Mouse (Mus musculus): ENCODE measurements around the gene Ikzf1. TPM values are rescaled to one million over a fixed set of nuclear protein-coding genes. Genes with fewer than 3 reads are reported as not detected.

Gene Ikzf1
- 1 to 10 TPM; 1.8 to 2.0 TPM for total RNA-seq (2021)
- 1.7 and 3.7 TPM in 2 replicates for polyA plus RNA-seq (2012; rRNA removed)
- long read RNA-seq, full-length matches to known transcripts = 1 of 1 reads
- long read RNA-seq, partial matches to known transcripts = 0 of 1 reads
- long read RNA-seq, other reads (novel, unspliced or antisense) = 0 of 1 reads

- intact Hi-C loops (cut with DNase I) = no loop called here
- WGBS = 6% methylated on average over 76 of the region's 100 CpGs
- peak within 1 kb of the TSS; percentile 75 for H3K9ac ChIP-seq (ENCODE audit: low read depth, low read length)
Observed at GRCm38 (mm10) chr11:11684930-11685852, at the start of gene Ikzf1. Gene Ikzf1, plus strand, starts transcription at chr11:11685003.

GRCm38 (mm10) chr11:11644303-11644702, 40.5 kb upstream of the Ikzf1 start:
- no peaks in the 10 kb centered on the region for H3K36me3 ChIP-seq (ENCODE audit: control insufficient read depth, insufficient read depth, low read length)
- intact Hi-C loops (cut with DNase I) = no loop called here
- no peak for TF ChIP-seq EP300 (IDR thresholded peaks at IDR 0.05; ENCODE audit: insufficient read depth, low read depth, low read length)
- TF ChIP-seq CTCF (IDR thresholded peaks at IDR 0.05) = no peak
- no peak for TF ChIP-seq POLR2A (IDR thresholded peaks at IDR 0.05; ENCODE audit: insufficient read depth, low read depth, low read length)
- H3K4me1 ChIP-seq (ENCODE audit: control insufficient read depth, insufficient read depth, low read length) = no peaks in the 10 kb centered on the region
- H3K9ac ChIP-seq (ENCODE audit: low read depth, low read length) = no peak overlapping the region
- H3K27ac ChIP-seq = no peak overlapping the region
- H3K79me2 ChIP-seq (replicated peaks; ENCODE audit: control insufficient read depth, insufficient read depth, low read length) = no peaks in the 10 kb centered on the region
- DNase-seq = no peak
- H3K4me3 ChIP-seq = no peak overlapping the region
- H3K27me3 ChIP-seq (ENCODE audit: control insufficient read depth, insufficient read depth, low read length) = no peaks in the 10 kb centered on the region

More at GRCm38 (mm10) chr11:11684930-11685852, at the start of gene Ikzf1:
- Histone ChIP-seq H3K4me3 (peak within 1 kb of the TSS; percentile 45), H3K27me3 (ENCODE audit: control insufficient read depth, insufficient read depth, low read length) (peaks cover 6% of the 10 kb centered on the region), H3K79me2 (replicated peaks; ENCODE audit: control insufficient read depth, insufficient read depth, low read length) (no peaks in the 10 kb centered on the region), H3K4me1 (ENCODE audit: control insufficient read depth, insufficient read depth, low read length) (no peaks in the 10 kb centered on the region), H3K27ac (no peak within 1 kb of the TSS), H3K36me3 (ENCODE audit: control insufficient read depth, insufficient read depth, low read length) (no peaks in the 10 kb centered on the region)
- TF ChIP-seq CTCF (IDR thresholded peaks at IDR 0.05) = no peak
- TF ChIP-seq POLR2A (IDR thresholded peaks at IDR 0.05; ENCODE audit: insufficient read depth, low read depth, low read length) = no peak
- no peak for TF ChIP-seq EP300 (IDR thresholded peaks at IDR 0.05; ENCODE audit: insufficient read depth, low read depth, low read length)
- DNase-seq = peak in 1 of 2 experiments; percentile 46

- 70% methylated on average over 3 of the region's 3 CpGs for WGBS
- DNase-seq = no peak
Observed at GRCm38 (mm10) chr11:11656388-11656787, 28.4 kb upstream of the Ikzf1 start.

GRCm38 (mm10) chr11:11656995-11657530, 27.7 kb upstream of the Ikzf1 start:
- Histone ChIP-seq H3K27ac (no peak overlapping the region), H3K79me2 (replicated peaks; ENCODE audit: control insufficient read depth, insufficient read depth, low read length) (no peaks in the 10 kb centered on the region), H3K9ac (ENCODE audit: low read depth, low read length) (no peak overlapping the region), H3K4me1 (ENCODE audit: control insufficient read depth, insufficient read depth, low read length) (no peaks in the 10 kb centered on the region), H3K27me3 (ENCODE audit: control insufficient read depth, insufficient read depth, low read length) (no peaks in the 10 kb centered on the region; the same call in 1 of the 2 replicates), H3K36me3 (ENCODE audit: control insufficient read depth, insufficient read depth, low read length) (no peaks in the 10 kb centered on the region), H3K4me3 (no peak overlapping the region)
- no peak for TF ChIP-seq CTCF (IDR thresholded peaks at IDR 0.05)
- TF ChIP-seq POLR2A (IDR thresholded peaks at IDR 0.05; ENCODE audit: insufficient read depth, low read depth, low read length) = no peak
- TF ChIP-seq EP300 (IDR thresholded peaks at IDR 0.05; ENCODE audit: insufficient read depth, low read depth, low read length) = no peak
- DNase-seq = peak in 1 of 2 experiments; percentile 14
- intact Hi-C loops (cut with DNase I) = no loop called here
- WGBS = 52% methylated on average over 5 of the region's 5 CpGs

More at GRCm38 (mm10) chr11:11656388-11656787, 28.4 kb upstream of the Ikzf1 start:
- Histone ChIP-seq H3K4me1 (ENCODE audit: control insufficient read depth, insufficient read depth, low read length) (no peaks in the 10 kb centered on the region), H3K36me3 (ENCODE audit: control insufficient read depth, insufficient read depth, low read length) (no peaks in the 10 kb centered on the region), H3K9ac (ENCODE audit: low read depth, low read length) (no peak overlapping the region), H3K4me3 (no peak overlapping the region), H3K27ac (no peak overlapping the region), H3K27me3 (ENCODE audit: control insufficient read depth, insufficient read depth, low read length) (no peaks in the 10 kb centered on the region; the same call in 1 of the 2 replicates), H3K79me2 (replicated peaks; ENCODE audit: control insufficient read depth, insufficient read depth, low read length) (no peaks in the 10 kb centered on the region)
- intact Hi-C loops (cut with DNase I) = no loop called here
- TF ChIP-seq POLR2A (IDR thresholded peaks at IDR 0.05; ENCODE audit: insufficient read depth, low read depth, low read length) = no peak
- TF ChIP-seq CTCF (IDR thresholded peaks at IDR 0.05) = no peak
- no peak for TF ChIP-seq EP300 (IDR thresholded peaks at IDR 0.05; ENCODE audit: insufficient read depth, low read depth, low read length)

GRCm38 (mm10) chr11:11657634-11658033, 27.2 kb upstream of the Ikzf1 start:
- no peaks in the 10 kb centered on the region for H3K36me3 ChIP-seq (ENCODE audit: control insufficient read depth, insufficient read depth, low read length)
- no peaks in the 10 kb centered on the region for H3K79me2 ChIP-seq (replicated peaks; ENCODE audit: control insufficient read depth, insufficient read depth, low read length)
- no peak overlapping the region for H3K9ac ChIP-seq (ENCODE audit: low read depth, low read length)
- 83% methylated on average over 4 of the region's 4 CpGs for WGBS
- DNase-seq = no peak
- H3K4me3 ChIP-seq = no peak overlapping the region
- no peak overlapping the region for H3K27ac ChIP-seq
- H3K4me1 ChIP-seq (ENCODE audit: control insufficient read depth, insufficient read depth, low read length) = no peaks in the 10 kb centered on the region
- TF ChIP-seq CTCF (IDR thresholded peaks at IDR 0.05) (no peak), EP300 (IDR thresholded peaks at IDR 0.05; ENCODE audit: insufficient read depth, low read depth, low read length) (no peak), POLR2A (IDR thresholded peaks at IDR 0.05; ENCODE audit: insufficient read depth, low read depth, low read length) (no peak)
- intact Hi-C loops (cut with DNase I) = no loop called here
- no peaks in the 10 kb centered on the region for H3K27me3 ChIP-seq (ENCODE audit: control insufficient read depth, insufficient read depth, low read length)
